Mouse (Mus musculus) left cerebral cortex, adult 11 months (tissue): Measurements from ENCODE around the gene Olfr806.

Experiments
- DNase-seq: peaks from one replicate; pipeline ENCODE4 v3.0.0; 2022; ENCODE audit warnings: low spot score

Olfr806 gene

GRCm38 (mm10) chr10:129741821-129742220, at the start of gene Olfr806:
Gene Olfr806 (minus strand): TSS chr10:129741921.
- no peak for DNase-seq

DNA sequence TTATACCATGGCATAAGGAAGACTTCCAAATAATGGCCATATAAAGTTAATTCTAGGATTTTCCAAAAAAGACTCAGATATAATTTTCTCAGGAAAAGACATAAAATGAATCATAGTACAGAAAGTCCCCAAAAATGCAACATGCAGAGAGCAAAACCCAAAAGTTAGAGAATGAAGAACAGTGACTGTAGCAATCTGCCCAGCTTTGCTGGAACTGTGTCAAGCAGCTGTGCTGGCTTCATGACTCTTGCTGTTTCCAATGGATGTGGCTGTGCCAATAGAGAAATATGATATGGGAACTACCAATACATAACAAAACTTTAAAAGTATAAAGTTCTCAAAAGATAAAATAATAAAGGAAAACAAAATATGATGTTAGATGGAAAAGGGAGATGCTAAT, 36.4 kb upstream of the Olfr806 start:
- no peak for DNase-seq

- DNase-seq, result no peak
Observed at GRCm38 (mm10) chr10:129774338-129774737, 32.6 kb upstream of the Olfr806 start, which contains the start of gene Olfr809. Gene Olfr809 (plus strand): TSS chr10:129774638.

DNA sequence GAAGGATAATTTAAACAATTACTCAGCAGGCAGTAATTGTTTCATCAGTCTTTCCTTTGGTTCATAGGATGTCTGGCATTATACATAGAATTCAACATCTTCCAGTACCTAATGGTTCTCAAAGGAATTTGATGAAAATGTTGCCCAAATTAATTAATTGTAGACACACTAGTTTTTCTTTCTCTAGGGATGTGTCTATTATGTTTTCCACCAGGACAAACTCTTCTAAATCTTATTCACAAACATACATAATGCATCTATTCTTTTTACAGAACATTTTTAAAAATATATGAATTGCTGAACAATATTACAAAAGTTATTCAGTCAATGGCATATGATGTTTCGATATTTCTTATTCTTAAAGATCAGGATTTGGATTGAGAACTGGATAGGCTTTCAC, 23.5 kb upstream of the Olfr806 start, which contains the start of gene Olfr808:
Olfr808 (plus strand) TSS at position 301 of the 400 bp plus-strand sequence.
- DNase-seq, result no peak

DNA sequence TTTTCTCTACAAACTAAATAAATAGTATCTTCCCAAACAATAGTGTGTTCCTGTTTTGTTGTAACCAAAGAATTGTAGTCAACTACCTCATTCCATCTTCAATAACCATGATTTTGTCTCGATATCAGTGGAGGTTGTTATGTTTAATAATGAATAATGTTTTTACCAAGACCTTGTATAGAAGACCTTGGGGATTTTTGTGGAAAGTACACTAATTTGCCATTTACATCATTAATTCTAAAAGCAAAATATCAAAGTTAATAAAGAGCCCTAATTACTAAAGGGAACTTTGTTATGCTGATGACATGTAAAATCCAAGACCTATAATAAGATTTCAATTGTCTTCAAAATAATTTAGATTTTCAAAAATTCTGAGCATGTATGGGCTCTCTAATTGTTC, 16.0 kb upstream of the Olfr806 start, which contains the start of gene Olfr807:
Olfr807 (minus strand) TSS at position 101 of the 400 bp plus-strand sequence.
- DNase-seq, result no peak

DNA sequence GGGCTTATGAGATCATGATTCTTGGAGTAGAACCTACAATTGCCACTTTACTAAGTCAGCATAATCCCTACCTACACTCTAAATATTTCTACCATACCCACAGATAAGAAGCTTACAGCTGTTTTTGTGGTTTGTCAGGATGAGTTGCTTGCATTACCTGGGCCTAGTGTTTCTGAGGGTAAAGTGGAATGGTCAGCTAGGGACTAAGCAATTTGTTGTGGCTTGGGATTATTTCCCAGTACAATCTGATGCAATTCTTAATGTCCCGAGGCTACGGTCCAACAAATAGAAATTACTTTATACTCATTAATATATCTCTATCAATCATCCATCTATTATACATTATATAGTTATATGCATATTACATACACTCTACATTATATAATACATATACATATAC, 12.4 kb downstream of the Olfr806 start, which contains the start of gene Olfr805:
Olfr805 (minus strand) TSS at position 101 of the 400 bp plus-strand sequence.
- DNase-seq, result no peak

DNA sequence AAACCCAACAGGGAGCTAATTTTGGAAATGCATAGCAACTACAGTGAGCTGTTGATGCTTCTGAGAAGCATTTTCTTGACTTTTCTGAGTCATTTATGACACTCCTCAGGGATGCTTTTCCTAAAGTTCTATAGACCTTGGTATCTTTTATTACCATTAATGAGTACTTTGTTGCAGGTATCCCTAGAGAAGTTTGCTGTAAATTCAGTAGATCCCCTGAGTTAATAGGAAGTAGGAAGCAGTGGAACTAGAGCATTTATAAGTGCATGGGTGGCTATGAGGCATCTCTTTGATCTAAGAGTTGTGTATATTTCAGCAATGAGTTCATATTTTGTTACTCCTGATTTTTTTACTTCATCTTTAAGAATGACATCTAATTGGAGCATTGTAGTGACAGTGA, 38.8 kb downstream of the Olfr806 start, which contains the start of gene Olfr804:
Olfr804 (plus strand) TSS at position 301 of the 400 bp plus-strand sequence.
- DNase-seq, result no peak

GRCm38 (mm10) chr10:129694186-129694585, 47.5 kb downstream of the Olfr806 start, which contains the start of gene Olfr803:
Gene Olfr803 (minus strand): TSS chr10:129694286.
- DNase-seq, result no peak

GRCm38 (mm10) chr10:129688069-129688468, 53.7 kb downstream of the Olfr806 start, which contains the start of gene Olfr802:
Gene Olfr802 (minus strand): TSS chr10:129688169.
- no peak for DNase-seq
